Mouse (Mus musculus): ENCODE measurements around the gene Dlg1.

Gene Dlg1

GRCm38 (mm10) chr16:31910281-31910847, 247.1 kb downstream of the Dlg1 start:
- DNase-seq: no peak

DNA sequence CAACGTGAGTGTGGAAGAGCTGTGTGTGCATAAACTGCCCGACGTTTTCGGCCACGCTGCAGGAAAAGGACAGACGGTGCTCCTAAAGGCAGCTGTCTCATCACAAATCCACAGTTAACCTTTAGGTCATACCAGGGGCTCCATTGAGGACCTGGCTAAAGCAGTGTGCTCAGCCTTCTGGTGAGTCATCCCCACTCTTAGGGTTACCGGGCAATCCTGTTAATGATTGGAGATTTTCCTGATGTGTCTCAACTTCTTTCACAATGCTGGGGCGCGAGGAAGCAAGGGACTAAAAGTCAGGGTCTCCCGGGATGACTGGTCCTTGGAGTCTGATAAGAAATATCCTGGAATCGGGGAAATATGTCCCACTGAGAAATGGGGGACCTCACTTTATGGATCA, 254.5 kb downstream of the Dlg1 start:
- no peak for DNase-seq

- peak; percentile 90 for DNase-seq
Observed at GRCm38 (mm10) chr16:31918248-31918724, 255.0 kb downstream of the Dlg1 start.

GRCm38 (mm10) chr16:31924368-31924767, 261.1 kb downstream of the Dlg1 start:
- DNase-seq: no peak
